Mouse (Mus musculus) forebrain, embryonic 10.5 days (tissue): ENCODE measurements around the gene Disc1. TPM values are rescaled to one million over a fixed set of nuclear protein-coding genes. Genes with fewer than 3 reads are reported as not detected.

ENCODE experiments used
- DNase-seq: peaks from one replicate; pipeline ENCODE4 v3.0.0-alpha.2; 2017; ENCODE audit warnings: low spot score; ENCODE audit errors: extremely low spot score
- H3K27ac ChIP-seq: fragments of 300-500 bp; sonication (generic); 2 replicates; pipeline ENCODE4 v1.5.1; 2016; ENCODE audit warnings: mild to moderate bottlenecking
- H3K27me3 ChIP-seq: fragments of 300-500 bp; sonication (generic); 2 replicates; pipeline ENCODE4 v1.6.1; 2016; ENCODE audit warnings: mild to moderate bottlenecking; ENCODE audit not compliant: poor library complexity, severe bottlenecking
- H3K36me3 ChIP-seq: fragments of 300-500 bp; sonication (generic); replicated peaks from 2 replicates; pipeline ENCODE4 v1.6.1; 2016; ENCODE audit warnings: mild to moderate bottlenecking, moderate library complexity
- H3K4me1 ChIP-seq: fragments of 300-500 bp; sonication (generic); 2 replicates; pipeline ENCODE4 v1.6.1; 2016
- H3K4me3 ChIP-seq: fragments of 300-500 bp; sonication (generic); 2 replicates; pipeline ENCODE4 v1.5.1; 2016; ENCODE audit warnings: mild to moderate bottlenecking, moderate library complexity
- H3K9me3 ChIP-seq: fragments of 300-500 bp; sonication (generic); 2 replicates; pipeline ENCODE4 v1.6.1; 2016; ENCODE audit warnings: mild to moderate bottlenecking, moderate library complexity
- WGBS: fragments of 180-500 bp; shearing (Covaris S2); methylation state at CpG from one replicate; pipeline ENCODE4 v1.1.7; 2016; 5-methylcytosine and 5-hydroxymethylcytosine counted together
- microRNA-seq: library from miRNA; unstranded; fragments of <30 nt; microRNA quantifications from one replicate; pipeline ENCODE4, GENCODE M21; 2017
- polyA plus RNA-seq: library from polyadenylated mRNA; unstranded; fragments of >200 nt; fragmentation: Nextera tagmentation; extraction: Ambion mirVana; gene quantifications from 2 replicates; pipeline ENCODE4 v1.2.1, GENCODE M21; 2016

Disc1 gene
- polyA plus RNA-seq, 1 experiment from 2014 or later = 1.3 TPM

DNA sequence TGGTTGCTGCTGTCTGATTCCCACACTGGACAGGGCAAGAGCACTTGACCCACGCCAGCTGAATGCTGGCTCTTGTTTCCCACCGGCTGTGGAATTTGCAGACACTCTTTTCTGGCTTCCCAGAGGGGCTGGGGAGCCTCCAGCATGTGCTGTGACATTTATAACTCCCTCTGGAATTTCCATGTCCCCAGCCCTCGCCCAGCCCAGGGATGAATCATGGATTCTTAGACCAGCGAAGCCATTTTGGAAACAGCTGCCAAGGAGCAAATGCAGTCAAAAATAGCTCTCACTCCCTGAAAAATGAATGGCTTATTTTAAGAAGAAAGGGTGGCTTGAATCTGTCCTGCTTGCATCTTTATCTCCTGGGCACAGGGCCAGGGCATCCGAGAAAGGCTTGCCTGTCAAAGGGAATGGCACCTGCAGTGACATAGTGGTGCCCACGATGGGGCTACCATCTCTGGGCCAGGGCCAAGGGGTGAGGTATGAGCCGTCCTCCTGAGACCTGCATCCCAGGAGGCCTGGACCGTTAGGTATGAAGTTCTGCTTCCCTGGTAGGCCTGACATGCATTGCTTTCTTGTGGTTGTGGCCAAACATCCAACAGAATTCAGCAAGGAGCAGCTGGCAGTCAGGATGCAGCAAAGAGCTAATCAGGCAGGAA is 239.1 kb downstream of the Disc1 start:
- Histone ChIP-seq H3K4me1 (peaks cover 38% of the 10 kb centered on the region), H3K27me3 (no peaks in the 10 kb centered on the region), H3K4me3 (no peak overlapping the region), H3K27ac (peak overlapping the region; percentile 67), H3K9me3 (no peaks in the 10 kb centered on the region), H3K36me3 (no peaks in the 10 kb centered on the region)
- no peak for DNase-seq
- WGBS = 84% methylated on average over 8 of the region's 8 CpGs

DNA sequence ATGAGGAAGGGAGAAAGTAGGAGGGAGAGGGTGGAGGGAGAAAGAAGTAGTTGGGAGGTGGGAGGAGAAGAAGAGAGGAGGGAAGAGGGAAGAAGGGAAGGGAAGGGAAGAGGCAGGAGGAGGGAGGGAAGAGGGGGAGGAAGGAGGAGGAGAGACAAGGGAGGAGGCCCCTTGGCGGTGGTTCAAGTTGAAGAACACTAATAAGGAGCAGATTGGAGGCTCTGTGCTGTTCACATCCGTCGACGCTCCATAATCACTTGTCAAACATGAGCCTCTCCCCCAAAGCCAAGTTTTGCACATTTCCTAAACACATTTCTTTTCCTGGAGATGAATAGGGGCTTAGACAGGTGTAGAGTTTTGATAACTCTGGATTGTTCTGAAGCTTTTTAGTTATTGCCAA is 245.3 kb downstream of the Disc1 start:
- no peak for DNase-seq
- Histone ChIP-seq H3K27ac (no peak overlapping the region), H3K36me3 (no peaks in the 10 kb centered on the region), H3K4me3 (no peak overlapping the region), H3K4me1 (peaks cover 20% of the 10 kb centered on the region), H3K27me3 (peaks cover 4% of the 10 kb centered on the region; the same call in 1 of the 2 replicates), H3K9me3 (no peaks in the 10 kb centered on the region)
- 61% methylated on average over 4 of the region's 4 CpGs for WGBS

DNA sequence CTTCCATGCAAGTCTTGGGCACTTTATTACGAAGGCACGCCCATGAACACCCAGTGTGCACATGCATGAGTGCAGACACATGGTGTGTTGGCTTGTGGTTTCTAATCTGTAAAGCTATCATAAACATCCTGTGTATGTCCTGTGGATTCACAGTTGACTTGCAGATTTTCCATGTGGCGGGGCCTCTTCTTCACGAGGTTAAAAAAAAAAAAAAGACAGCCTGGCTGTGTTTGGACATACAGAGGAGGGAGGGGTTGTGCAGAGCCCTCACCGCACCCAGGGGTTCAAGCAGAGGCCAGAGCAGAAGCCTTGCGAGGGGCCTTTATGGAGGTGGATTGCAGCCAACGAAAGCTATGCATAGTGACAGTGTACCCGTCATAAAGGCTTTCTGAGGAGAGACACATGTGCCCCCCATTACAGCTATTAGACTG is 248.0 kb downstream of the Disc1 start:
- Histone ChIP-seq H3K4me1 (peaks cover 23% of the 10 kb centered on the region), H3K36me3 (no peaks in the 10 kb centered on the region), H3K9me3 (peaks cover 20% of the 10 kb centered on the region; the same call in 1 of the 2 replicates), H3K27me3 (peaks cover 4% of the 10 kb centered on the region; the same call in 1 of the 2 replicates), H3K27ac (no peak overlapping the region), H3K4me3 (no peak overlapping the region)
- no peak for DNase-seq
- WGBS = 87% methylated on average over 8 of the region's 8 CpGs

DNA sequence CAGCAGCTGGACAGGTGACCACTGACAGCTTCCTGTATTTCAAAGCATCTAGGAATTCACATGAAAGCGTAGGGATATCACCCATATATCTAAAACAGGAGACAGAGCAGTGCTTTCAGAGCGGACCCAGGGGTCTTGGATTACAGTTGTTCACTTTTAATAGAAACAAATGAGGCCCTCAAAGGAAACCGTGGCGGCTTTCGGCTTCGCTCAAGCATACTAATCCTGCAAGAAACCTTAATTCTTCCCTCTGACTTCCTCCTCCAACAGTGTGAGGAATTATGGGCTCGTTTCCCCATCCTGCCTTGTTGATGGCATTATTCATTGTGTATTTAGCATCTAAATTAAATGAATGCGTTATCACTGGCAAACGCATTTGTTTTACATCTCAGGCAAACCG is 252.7 kb downstream of the Disc1 start:
- peaks cover 44% of the 10 kb centered on the region for H3K4me1 ChIP-seq
- peak; percentile 38 for DNase-seq
- H3K27me3 ChIP-seq = peaks cover 28% of the 10 kb centered on the region
- H3K9me3 ChIP-seq = peaks cover 20% of the 10 kb centered on the region; the same call in 1 of the 2 replicates
- no peaks in the 10 kb centered on the region for H3K36me3 ChIP-seq
- no peak overlapping the region for H3K4me3 ChIP-seq
- H3K27ac ChIP-seq = peak overlapping the region; percentile 72; the same call in 1 of the 2 replicates
- 51% methylated on average over 10 of the region's 10 CpGs for WGBS

DNA sequence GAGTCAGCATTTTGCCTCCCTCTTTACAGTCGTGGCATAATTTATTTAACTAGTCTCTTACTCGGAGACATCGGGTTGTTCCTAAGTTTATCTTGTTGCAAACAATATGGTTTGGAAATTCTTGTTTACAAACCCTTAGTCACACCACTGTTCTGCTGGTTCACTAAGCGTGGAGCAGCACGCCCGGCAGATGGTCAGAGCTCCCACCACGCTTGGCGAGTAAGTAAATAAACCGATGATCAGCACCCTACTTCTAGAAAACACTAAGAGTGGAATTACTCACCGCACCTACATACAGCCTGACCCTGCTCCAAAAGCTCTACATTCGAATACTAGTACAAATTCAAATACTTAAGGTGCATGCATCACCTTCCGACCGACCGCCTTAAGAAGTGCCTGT is 256.0 kb downstream of the Disc1 start:
- H3K9me3 ChIP-seq = peaks cover 13% of the 10 kb centered on the region; the same call in 1 of the 2 replicates
- peaks cover 58% of the 10 kb centered on the region for H3K4me1 ChIP-seq
- no peak overlapping the region for H3K27ac ChIP-seq
- H3K27me3 ChIP-seq = peaks cover 28% of the 10 kb centered on the region
- no peak for DNase-seq
- 95% methylated on average over 14 of the region's 14 CpGs for WGBS
- no peak overlapping the region for H3K4me3 ChIP-seq
- no peaks in the 10 kb centered on the region for H3K36me3 ChIP-seq

Small RNA genes lying within 50 kb of the gene (microRNA-seq; reads per million reads assigned to microRNA genes)
- not detected for gene Gm22197

Other genes with a start within 250 kb of the Disc1 start
- 156 and 157 TPM in 2 replicates for gene Gnpat, start 191.2 kb upstream of the Disc1 start, polyA plus RNA-seq
- gene 2810004N23Rik, start 191.1 kb upstream of the Disc1 start, polyA plus RNA-seq = 81.0 and 83.7 TPM in 2 replicates
- 8.3 and 8.5 TPM in 2 replicates for gene Exoc8, start 156.5 kb upstream of the Disc1 start, polyA plus RNA-seq
- gene Sprtn, start 156.3 kb upstream of the Disc1 start, polyA plus RNA-seq = 8.8 and 10.0 TPM in 2 replicates
- gene Egln1, start 104.9 kb upstream of the Disc1 start, polyA plus RNA-seq = 12.8 and 13.3 TPM in 2 replicates
- gene Tsnax, start 41.2 kb upstream of the Disc1 start, polyA plus RNA-seq = 125 and 133 TPM in 2 replicates